Mouse (Mus musculus) spleen, adult 18-20 months (tissue): ENCODE measurements at regions not wholly inside any gene's neighbourhood (a gene's known extent, or its start where the extent isn't known, plus 50 kb on each side); places are given as distances from the start of the nearest gene placed in this dataset.

Experiments used
- DNase-seq, 2 experiments: peaks; one replicate each; pipeline ENCODE4 v3.0.0; 2022; ENCODE audit warnings: mixed read lengths in 2 of 2

GRCm38 (mm10) chr13:51930931-51931330 is 84.5 kb downstream of the Gadd45g start:
- DNase-seq: no peak

GRCm38 (mm10) chr13:51935827-51936226 is 89.3 kb downstream of the Gadd45g start:
- DNase-seq: no peak

- no peak for DNase-seq
Measured at GRCm38 (mm10) chr13:51936441-51936840, 90.0 kb downstream of the Gadd45g start.

DNA sequence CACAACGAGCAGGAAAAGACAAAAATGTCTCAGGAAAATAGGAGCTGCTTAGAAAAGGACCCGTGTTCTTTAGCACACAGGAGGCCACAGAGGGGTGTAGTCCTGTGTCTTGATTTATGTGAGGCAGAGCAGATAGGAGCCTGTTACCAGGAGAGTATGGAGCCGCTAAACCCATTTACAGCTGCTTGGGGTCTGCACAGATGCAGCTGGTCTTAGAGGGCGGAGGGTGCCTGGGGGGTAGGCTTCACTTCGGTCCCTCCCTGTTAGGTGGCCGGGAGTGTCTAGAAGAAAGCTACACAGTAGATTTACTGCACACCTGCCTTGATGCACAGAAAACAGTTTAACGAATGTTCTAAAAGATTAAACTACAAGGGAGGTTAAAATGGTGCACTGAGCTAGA is 91.4 kb downstream of the Gadd45g start:
- no peak for DNase-seq

DNA sequence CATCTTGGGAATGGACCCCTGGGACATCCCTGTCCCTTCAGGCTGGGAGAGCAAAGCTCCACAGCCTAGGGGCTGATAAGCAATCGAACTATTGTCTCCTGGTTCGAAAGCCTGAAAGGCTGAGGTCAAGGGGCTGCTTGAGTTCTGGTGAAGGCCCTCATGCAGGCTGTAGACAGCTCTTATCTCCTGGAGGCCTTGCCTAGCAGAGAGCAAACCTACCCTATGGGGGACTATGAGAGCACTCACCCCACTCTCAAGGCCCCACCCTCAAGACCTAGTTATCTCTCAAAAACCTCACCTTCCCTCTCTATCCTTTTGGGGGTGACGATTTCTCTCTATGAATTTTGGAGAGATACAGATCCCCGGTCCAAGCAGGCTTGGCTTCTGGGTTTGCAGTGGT is 92.8 kb downstream of the Gadd45g start:
- no peak for DNase-seq

DNA sequence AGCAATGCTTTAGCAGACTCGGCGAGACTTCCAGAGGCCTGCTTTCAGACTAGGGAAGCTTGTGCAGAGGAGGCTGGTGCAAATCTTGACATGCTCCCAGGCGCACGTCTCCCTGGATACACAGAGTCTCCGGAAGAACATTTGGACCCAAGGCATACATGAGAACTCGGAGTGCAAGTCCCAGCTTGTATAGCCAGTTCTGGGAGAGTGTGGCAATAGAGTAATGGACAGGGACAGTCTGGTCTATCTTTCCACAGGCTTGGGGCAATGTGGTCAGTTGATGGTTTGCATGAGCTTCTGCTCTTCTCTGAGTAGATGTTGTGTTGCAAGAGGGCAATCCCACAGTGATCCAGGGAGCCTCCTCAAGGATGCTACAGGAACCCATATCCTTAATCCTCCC is 93.2 kb downstream of the Gadd45g start:
- no peak for DNase-seq

- no peak for DNase-seq
Measured at GRCm38 (mm10) chr13:51946171-51946570, 99.7 kb downstream of the Gadd45g start.

GRCm38 (mm10) chr13:51948896-51949295 is 102.4 kb downstream of the Gadd45g start:
- DNase-seq: no peak

GRCm38 (mm10) chr13:51951506-51952038 is 105.1 kb downstream of the Gadd45g start:
- no peak for DNase-seq

- no peak for DNase-seq
Measured at GRCm38 (mm10) chr13:51953084-51953483, 106.6 kb downstream of the Gadd45g start.

- DNase-seq: no peak
Measured at GRCm38 (mm10) chr13:51953569-51953968, 107.1 kb downstream of the Gadd45g start.

DNA sequence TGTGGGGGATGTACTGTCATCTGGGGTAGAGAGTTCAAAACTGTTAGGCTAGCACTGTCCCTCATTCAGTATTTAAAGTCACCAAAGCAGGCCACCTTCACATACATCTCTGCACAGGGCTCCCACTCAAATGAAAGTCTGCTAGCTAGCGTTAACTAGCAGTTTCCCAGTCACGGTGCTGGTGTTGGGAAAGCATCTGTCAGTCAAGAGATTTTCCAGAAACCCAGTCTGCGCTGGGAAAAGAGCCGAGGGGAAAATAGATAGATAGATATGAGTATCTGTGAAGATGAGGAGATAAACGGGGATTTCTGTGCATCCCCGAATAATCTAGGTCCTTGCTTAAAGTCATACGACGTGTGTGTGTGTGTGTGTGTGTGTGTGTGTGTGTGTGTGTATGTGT is 110.6 kb downstream of the Gadd45g start:
- DNase-seq: no peak

DNA sequence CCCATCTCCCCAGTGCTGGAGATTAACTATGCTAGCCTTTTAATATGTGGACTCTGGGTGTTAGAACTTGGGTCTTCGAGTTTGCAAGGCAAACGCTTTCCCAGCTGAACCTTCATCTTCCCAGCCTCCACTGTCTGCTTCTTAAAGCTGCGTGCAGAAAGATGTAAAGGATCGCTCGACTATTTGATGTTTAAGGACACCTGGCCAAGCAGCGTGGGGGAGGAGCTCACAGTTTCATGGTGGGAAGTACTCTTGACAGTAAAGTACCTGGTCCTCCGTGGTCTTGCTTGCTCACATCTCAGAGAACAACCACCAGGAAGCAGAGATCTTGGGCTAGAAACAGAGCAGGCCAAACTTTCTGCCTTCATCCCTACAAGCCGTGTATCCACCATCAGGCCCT is 113.1 kb downstream of the Gadd45g start:
- no peak for DNase-seq

- DNase-seq: no peak
Measured at GRCm38 (mm10) chr13:51960262-51960661, 113.8 kb downstream of the Gadd45g start.

DNA sequence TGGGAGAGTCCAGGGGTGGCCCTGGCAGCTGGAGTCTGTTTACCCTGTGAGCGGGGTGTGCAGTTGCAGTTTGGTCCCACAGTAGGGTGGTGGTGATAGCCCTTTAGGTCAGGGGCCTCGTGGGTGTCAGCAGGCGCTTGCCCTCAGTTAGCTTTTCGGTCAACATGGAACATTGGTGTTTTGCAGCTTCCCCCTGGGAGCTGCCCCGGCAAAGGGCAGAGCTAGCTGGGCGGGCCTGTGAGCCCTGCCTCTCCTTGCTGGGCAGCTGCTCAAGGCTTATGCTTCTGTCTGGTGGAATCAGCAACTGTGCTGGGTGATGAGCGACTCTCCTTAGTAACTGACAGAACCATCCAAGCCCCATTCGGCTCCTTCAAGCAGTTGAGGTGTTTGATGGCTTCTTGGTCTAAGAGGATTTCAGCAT is 115.7 kb downstream of the Gadd45g start:
- DNase-seq: no peak

- DNase-seq: no peak
Measured at GRCm38 (mm10) chr13:51962676-51963075, 116.2 kb downstream of the Gadd45g start.

GRCm38 (mm10) chr13:51963966-51964365 is 117.5 kb downstream of the Gadd45g start:
- DNase-seq: no peak

DNA sequence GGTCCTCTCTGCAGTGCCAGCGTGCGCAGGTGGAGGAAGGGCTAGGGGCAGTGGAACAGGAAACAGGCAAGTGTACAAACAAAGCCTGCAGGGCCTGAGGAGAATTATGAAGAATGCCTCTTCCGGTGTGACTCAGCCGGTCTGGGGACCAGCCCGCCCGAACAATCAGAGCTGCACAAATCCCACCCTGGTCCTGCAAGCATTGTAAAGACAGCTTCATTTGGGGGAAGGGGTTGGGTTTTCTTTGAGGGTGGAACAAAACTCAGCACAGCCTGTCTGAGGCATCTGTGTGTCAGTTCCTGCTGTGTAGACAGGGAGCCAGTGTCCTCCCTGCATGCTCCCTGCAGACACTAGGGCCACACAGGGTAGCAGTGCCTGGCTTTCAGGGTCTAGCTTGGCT is 117.9 kb downstream of the Gadd45g start:
- DNase-seq: peak; percentile 27 to 33

- no peak for DNase-seq
Measured at GRCm38 (mm10) chr13:51964921-51965320, 118.4 kb downstream of the Gadd45g start.

DNA sequence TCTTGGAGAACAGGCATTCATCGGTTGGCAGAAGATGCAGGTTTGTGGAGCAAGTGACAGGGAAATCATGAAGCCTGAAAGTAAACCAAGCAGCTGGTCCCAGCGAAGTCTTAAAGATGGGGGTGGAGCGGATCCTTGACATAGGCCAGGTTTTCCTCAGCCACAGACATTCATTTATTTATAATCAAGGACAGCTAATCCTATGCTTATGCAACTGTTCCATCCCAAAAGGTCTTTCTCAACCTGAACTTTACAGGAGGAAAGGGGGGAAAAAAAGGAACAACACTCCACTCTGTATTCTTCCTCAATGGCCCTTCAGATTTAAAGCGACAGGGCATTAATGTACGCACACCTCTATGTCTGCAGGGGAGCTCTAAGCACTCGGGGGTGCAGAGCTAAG is 121.6 kb downstream of the Gadd45g start:
- DNase-seq: no peak

- DNase-seq: no peak
Measured at GRCm38 (mm10) chr13:51968796-51969195, 122.3 kb downstream of the Gadd45g start.

- no peak for DNase-seq
Measured at GRCm38 (mm10) chr13:51970051-51970450, 123.6 kb downstream of the Gadd45g start.

GRCm38 (mm10) chr13:51972656-51973310 is 126.3 kb downstream of the Gadd45g start:
- no peak for DNase-seq

- no peak for DNase-seq
Measured at GRCm38 (mm10) chr13:51973461-51973860, 127.0 kb downstream of the Gadd45g start.

DNA sequence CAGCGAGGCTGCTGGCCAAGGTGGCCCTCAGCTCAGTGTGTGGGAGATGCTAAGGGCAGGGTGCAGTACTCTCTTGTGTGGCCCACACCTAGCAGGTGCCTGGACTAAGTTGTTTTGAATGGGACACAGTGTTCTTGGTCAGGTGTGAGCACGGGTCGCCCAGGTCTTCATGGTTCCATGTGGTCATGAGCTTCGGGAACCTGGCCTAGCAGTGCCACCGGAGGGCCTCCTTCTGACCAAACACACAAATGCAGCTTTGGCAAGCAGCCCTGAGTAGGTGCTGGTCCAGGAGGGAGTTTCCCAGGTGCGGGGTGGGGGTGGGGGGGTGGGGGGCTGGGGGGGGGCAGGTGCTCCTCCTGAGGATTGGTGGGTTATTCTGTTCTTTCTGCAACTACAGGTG is 127.6 kb downstream of the Gadd45g start:
- DNase-seq: no peak
